Mouse (Mus musculus): ENCODE results near the gene Gm3269. TPM values are rescaled to one million over a fixed set of nuclear protein-coding genes. Genes with fewer than 3 reads are reported as not detected.
"Not testable (repeated sequence)": the region's sequence is repeated elsewhere in the genome, so short reads cannot be mapped to it uniquely, and the experiment has no call there.

Gm3269 gene
- polyA plus RNA-seq (2012; rRNA removed) = not detected in 2 replicates

DNA sequence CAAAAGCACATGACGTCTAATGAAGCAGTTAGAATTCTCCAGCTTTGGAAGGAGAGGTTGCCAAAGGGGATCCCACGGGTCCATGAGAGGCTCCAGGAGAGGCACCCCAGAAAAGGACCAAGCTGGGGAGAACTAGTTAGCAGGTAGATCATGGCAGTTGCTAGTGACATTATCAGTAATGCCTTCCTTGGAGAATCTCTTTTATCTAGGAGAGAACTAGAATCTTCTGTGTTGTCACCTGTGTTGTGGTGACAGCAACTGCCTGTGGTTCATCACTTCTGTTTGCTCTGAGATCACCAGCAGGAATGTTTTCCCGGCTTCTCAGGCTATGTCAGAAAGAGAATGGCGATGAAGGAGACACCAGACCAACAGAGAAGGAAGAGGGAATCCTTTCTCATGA is at the start of gene Gm3269:
Gene Gm3269 (plus strand): TSS at position 301 of the 400 bp plus-strand sequence.
- not testable (repeated sequence) for H3K27ac ChIP-seq (ENCODE audit: insufficient read depth, low read length); H3K4me1 ChIP-seq (ENCODE audit: control insufficient read depth, insufficient read depth, insufficient read length); H3K36me3 ChIP-seq (ENCODE audit: control insufficient read depth, insufficient read depth, low read length); H3K27me3 ChIP-seq (ENCODE audit: control insufficient read depth, insufficient read depth, low read length); DNase-seq (ENCODE audit: low read depth in 1 of 2, low spot score in 2 of 2); H3K4me3 ChIP-seq (ENCODE audit: extremely low read depth, insufficient read depth, insufficient read length)
- 71% methylated on average over 1 of the region's 4 CpGs for WGBS

DNA sequence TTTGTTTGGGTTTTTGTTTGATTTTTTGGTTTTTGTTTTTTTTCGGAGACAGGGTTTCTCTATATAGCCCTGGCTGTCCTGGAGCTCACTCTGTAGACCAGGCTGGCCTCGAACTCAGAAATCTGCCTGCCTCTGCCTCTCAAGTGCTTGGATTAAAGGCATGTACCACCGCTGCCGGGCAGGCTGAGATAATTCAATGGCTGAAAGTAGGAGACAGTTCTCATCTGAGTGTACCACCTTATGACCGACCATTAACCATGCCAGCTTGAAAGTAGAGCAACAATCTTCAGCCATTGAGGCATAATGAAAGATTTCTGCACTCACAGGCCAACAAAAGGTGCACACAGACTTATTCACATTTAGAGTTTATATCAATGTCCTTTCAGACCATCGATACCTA is 31.5 kb upstream of the Gm3269 start:
- not testable (repeated sequence) for H3K4me1 ChIP-seq (ENCODE audit: control insufficient read depth, insufficient read depth, insufficient read length); H3K36me3 ChIP-seq (ENCODE audit: control insufficient read depth, insufficient read depth, low read length); H3K27me3 ChIP-seq (ENCODE audit: control insufficient read depth, insufficient read depth, low read length); H3K4me3 ChIP-seq (ENCODE audit: extremely low read depth, insufficient read depth, insufficient read length); H3K27ac ChIP-seq (ENCODE audit: insufficient read depth, low read length)
- peak in 1 of 2 experiments; percentile 3 for DNase-seq (ENCODE audit: low read depth in 1 of 2, low spot score in 2 of 2)
- 77% methylated on average over 6 of the region's 6 CpGs for WGBS

DNA sequence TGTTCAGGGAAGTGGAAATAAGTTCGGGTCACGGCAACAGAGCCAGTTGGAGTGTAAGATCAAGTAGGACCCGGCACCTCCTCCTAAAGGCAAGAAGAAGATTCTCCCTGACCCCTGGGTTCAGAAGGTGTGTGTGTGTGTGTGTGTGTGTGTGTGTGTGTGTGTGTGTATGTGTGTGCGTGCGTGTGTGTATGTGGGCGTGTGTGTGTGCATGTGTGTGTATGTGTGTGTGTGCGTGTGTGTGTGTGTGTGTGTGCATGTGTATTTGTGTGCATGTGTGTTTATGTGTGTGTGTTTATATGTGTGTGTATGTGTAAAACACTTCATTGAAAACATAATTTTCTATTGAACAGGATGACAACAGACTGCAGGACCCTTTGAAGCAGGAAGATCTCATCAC is 16.0 kb upstream of the Gm3269 start:
- not testable (repeated sequence) for H3K4me3 ChIP-seq (ENCODE audit: extremely low read depth, insufficient read depth, insufficient read length); H3K27ac ChIP-seq (ENCODE audit: insufficient read depth, low read length); H3K27me3 ChIP-seq (ENCODE audit: control insufficient read depth, insufficient read depth, low read length); DNase-seq (ENCODE audit: low read depth in 1 of 2, low spot score in 2 of 2); H3K36me3 ChIP-seq (ENCODE audit: control insufficient read depth, insufficient read depth, low read length); H3K4me1 ChIP-seq (ENCODE audit: control insufficient read depth, insufficient read depth, insufficient read length)
- WGBS = 74% methylated on average over 4 of the region's 7 CpGs

DNA sequence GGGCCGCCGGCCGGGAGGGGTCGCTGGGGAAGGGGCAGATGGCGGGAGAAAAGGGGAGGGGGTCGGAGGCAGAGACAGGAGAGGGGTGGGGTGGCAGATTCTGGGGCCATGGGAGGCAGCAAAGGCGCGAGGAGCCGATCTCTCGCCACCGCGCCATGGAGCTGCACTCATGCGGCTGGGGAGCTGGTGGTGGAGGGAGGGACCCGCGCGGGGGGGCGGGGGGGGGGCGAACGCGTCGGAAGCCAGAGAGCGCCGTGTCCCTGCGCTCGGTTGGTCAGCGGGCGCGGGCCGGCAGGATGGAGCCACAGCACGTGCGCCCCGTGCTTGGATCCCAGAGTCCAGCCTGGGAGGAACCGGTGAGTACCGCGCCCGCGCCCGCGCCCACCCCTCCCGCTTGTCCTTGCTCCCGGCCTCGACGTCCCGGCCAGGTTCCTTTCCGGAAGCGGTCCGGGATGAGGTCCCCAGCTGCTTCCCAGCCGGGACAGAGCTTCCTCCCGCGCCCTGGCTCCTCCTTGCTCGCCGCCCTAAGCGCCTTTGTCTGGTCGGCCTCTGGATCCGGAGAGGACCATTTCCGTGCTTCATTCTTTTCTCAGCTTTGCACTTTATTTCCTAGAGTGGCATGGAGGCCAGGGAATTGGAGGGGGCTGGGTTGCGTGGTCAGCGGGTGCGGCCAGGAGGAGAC is 17.5 kb downstream of the Gm3269 start, which contains the start of gene Gm3264:
Gene Gm3264 (plus strand): TSS at position 278 of the 682 bp plus-strand sequence.
- DNase-seq (ENCODE audit: low read depth in 1 of 2, low spot score in 2 of 2); H3K4me3 ChIP-seq (ENCODE audit: extremely low read depth, insufficient read depth, insufficient read length); H3K27ac ChIP-seq (ENCODE audit: insufficient read depth, low read length); H3K4me1 ChIP-seq (ENCODE audit: control insufficient read depth, insufficient read depth, insufficient read length); H3K36me3 ChIP-seq (ENCODE audit: control insufficient read depth, insufficient read depth, low read length); H3K27me3 ChIP-seq (ENCODE audit: control insufficient read depth, insufficient read depth, low read length): not testable (repeated sequence)
- WGBS = 18% methylated on average over 40 of the region's 59 CpGs

DNA sequence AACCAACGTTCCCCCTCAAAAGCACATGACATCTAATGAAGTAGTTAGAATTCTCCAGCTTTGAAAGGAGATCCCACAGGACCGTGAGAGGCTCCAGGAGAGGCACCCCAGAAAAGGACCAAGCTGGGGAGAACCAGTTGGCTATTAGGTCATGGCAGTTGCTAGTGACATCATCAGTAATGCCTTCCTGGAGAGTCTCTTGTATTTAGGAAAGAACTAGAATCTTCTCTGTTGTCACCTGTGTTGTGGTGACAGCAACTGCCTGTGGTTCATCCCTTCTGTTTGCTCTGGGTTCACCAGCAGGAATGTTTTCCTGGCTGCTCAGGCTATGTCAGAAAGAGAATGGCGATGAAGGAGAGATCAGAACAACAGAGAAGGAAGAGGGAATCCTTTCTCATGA is 54.2 kb downstream of the Gm3269 start, which contains the start of gene Gm3278:
Gene Gm3278 (plus strand): TSS at position 301 of the 400 bp plus-strand sequence.
- 64% methylated on average over 1 of the region's 3 CpGs for WGBS
- not testable (repeated sequence) for H3K4me3 ChIP-seq (ENCODE audit: extremely low read depth, insufficient read depth, insufficient read length); DNase-seq (ENCODE audit: low read depth in 1 of 2, low spot score in 2 of 2); H3K27me3 ChIP-seq (ENCODE audit: control insufficient read depth, insufficient read depth, low read length); H3K36me3 ChIP-seq (ENCODE audit: control insufficient read depth, insufficient read depth, low read length); H3K27ac ChIP-seq (ENCODE audit: insufficient read depth, low read length); H3K4me1 ChIP-seq (ENCODE audit: control insufficient read depth, insufficient read depth, insufficient read length)

Other genes with a start within 250 kb of the Gm3269 start
- gene Gm8159, start 205.8 kb upstream of the Gm3269 start, polyA plus RNA-seq (2012; rRNA removed) = not detected in 2 replicates
- gene Gm3239, start 173.9 kb upstream of the Gm3269 start, polyA plus RNA-seq (2012; rRNA removed) = not detected in 2 replicates
- not detected in 2 replicates for gene Gm7876, start 128.9 kb upstream of the Gm3269 start, polyA plus RNA-seq (2012; rRNA removed)
- 0.11 TPM in 1 of 2 replicates, not detected in the other for gene Gm3252, start 111.3 kb upstream of the Gm3269 start, polyA plus RNA-seq (2012; rRNA removed)
- gene Gm9602, start 61.8 kb upstream of the Gm3269 start, polyA plus RNA-seq (2012; rRNA removed) = not detected in 2 replicates
- not detected in 2 replicates for gene Gm3264, start 17.5 kb downstream of the Gm3269 start, polyA plus RNA-seq (2012; rRNA removed)
- not detected in 2 replicates for gene Gm3278, start 54.3 kb downstream of the Gm3269 start, polyA plus RNA-seq (2012; rRNA removed)
- gene Gm8297, start 145.8 kb downstream of the Gm3269 start, polyA plus RNA-seq (2012; rRNA removed) = not detected in 2 replicates
- not detected in 2 replicates for gene Gm3298, start 177.8 kb downstream of the Gm3269 start, polyA plus RNA-seq (2012; rRNA removed)
- not detected in 2 replicates for gene 4930555G01Rik, start 212.5 kb downstream of the Gm3269 start, polyA plus RNA-seq (2012; rRNA removed)
- not detected in 2 replicates for gene Gm8281, start 232.9 kb downstream of the Gm3269 start, polyA plus RNA-seq (2012; rRNA removed)

All from spleen, adult 2 months (tissue).